Mouse (Mus musculus) midbrain, postnatal 0 days (tissue): ENCODE measurements around the gene Brms1. TPM values are rescaled to one million over a fixed set of nuclear protein-coding genes. Genes with fewer than 3 reads are reported as not detected.

Experiments
- ATAC-seq: fragments of 200-750 bp; cut with Nextera tagmentation; 2 replicates; pipeline ENCODE4 v1.8.0; 2017; ENCODE audit warnings: moderate number of reproducible peaks, mild to moderate bottlenecking, moderate TSS enrichment, moderate library complexity; ENCODE audit not compliant: low FRiP score
- DNase-seq: peaks from one replicate; pipeline ENCODE4 v3.0.0-alpha.2; 2015; ENCODE audit warnings: low spot score
- H3K27ac ChIP-seq: fragments of 300-500 bp; sonication (generic); 2 replicates; pipeline ENCODE4 v1.5.1; 2014; ENCODE audit warnings: low read depth, mild to moderate bottlenecking, low read length, mixed read lengths
- H3K27me3 ChIP-seq: fragments of 300-500 bp; sonication (generic); 2 replicates; pipeline ENCODE4 v1.6.1; 2014; ENCODE audit warnings: low read length, control low read depth, mixed read lengths; ENCODE audit not compliant: insufficient read depth
- H3K36me3 ChIP-seq: fragments of 300-500 bp; sonication (generic); 2 replicates; pipeline ENCODE4 v1.6.1; 2014; ENCODE audit warnings: low read length, control low read depth, mixed read lengths; ENCODE audit not compliant: insufficient read depth
- H3K4me1 ChIP-seq: fragments of 300-500 bp; sonication (generic); 2 replicates; pipeline ENCODE4 v1.6.1; 2014; ENCODE audit warnings: mild to moderate bottlenecking, control low read depth, antibody characterized with exemption, low read length, mixed read lengths; ENCODE audit not compliant: insufficient read depth
- H3K4me2 ChIP-seq: fragments of 300-500 bp; sonication (generic); 2 replicates; pipeline ENCODE4 v1.6.1; 2014; ENCODE audit warnings: low read depth, mild to moderate bottlenecking, low read length, mixed read lengths; ENCODE audit not compliant: poor library complexity, severe bottlenecking
- H3K4me3 ChIP-seq: fragments of 300-500 bp; sonication (generic); 2 replicates; pipeline ENCODE4 v1.5.1; 2014; ENCODE audit warnings: low read depth, mild to moderate bottlenecking, low read length, moderate library complexity
- H3K9ac ChIP-seq: fragments of 300-500 bp; sonication (generic); replicated peaks from 2 replicates; pipeline ENCODE4 v1.6.1; 2014; ENCODE audit warnings: mild to moderate bottlenecking, low read length, moderate library complexity, mixed read lengths; ENCODE audit not compliant: poor library complexity, severe bottlenecking
- H3K9me3 ChIP-seq: fragments of 300-500 bp; sonication (generic); 2 replicates; pipeline ENCODE4 v1.6.1; 2016; ENCODE audit warnings: low read length, control low read depth
- CTCF ChIP-seq: IDR thresholded peaks from 2 replicates; pipeline ENCODE4 v1.5.1; 2016; ENCODE audit warnings: antibody characterized with exemption, mild to moderate bottlenecking
- WGBS: fragments of 180-500 bp; shearing (Covaris S2); extraction: QIAGEN DNeasy Blood & Tissue Kit; methylation state at CpG from one replicate; pipeline ENCODE4 v1.1.7; 2014; 5-methylcytosine and 5-hydroxymethylcytosine counted together
- polyA plus RNA-seq: library from polyadenylated mRNA; unstranded; fragments of >200 nt; fragmentation: Nextera tagmentation; extraction: Ambion mirVana; gene quantifications from 2 replicates; pipeline ENCODE4 v1.2.1, GENCODE M21; 2015
- total RNA-seq: library from RNA; depleted of rRNA; stranded (reverse); fragments of >200 nt; gene quantifications from 2 replicates; pipeline ENCODE4 v1.2.3, GENCODE M21; 2014

The Brms1 gene
- total and polyA plus RNA-seq, 2 experiments from 2014 or later = 15.3 TPM; not detected in 1

DNA sequence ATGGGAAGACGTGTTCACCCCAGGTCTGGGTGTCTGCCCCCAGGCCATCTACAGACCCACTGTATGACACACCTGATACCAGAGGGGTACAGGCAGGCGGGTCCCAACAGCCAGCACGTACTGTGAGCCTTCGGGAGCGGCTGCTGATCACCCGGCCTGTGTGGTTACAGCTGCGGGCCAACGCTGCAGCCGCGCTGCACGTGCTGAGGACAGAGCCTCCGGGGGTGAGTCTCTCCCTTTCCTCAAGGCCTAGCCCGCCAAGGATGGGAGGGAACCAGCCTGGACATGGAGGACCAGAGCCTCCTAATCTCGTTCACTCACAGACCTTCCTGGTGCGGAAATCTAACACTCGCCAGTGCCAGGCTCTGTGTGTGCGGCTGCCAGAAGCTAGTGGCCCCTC lies 9.9 kb downstream of the Brms1 start:
- no peak for TF ChIP-seq CTCF
- H3K4me3 ChIP-seq = no peak overlapping the region
- no peak overlapping the region for H3K27ac ChIP-seq
- H3K4me2 ChIP-seq = peak overlapping the region; percentile 10; the same call in 1 of the 2 replicates
- peaks cover 30% of the 10 kb centered on the region for H3K36me3 ChIP-seq
- ATAC-seq (no peak), DNase-seq (no peak)
- no peak overlapping the region for H3K9ac ChIP-seq
- H3K27me3 ChIP-seq = peaks cover 23% of the 10 kb centered on the region; the same call in 1 of the 2 replicates
- H3K4me1 ChIP-seq = peaks cover 3% of the 10 kb centered on the region
- 14% methylated on average over 17 of the region's 17 CpGs for WGBS
- no peaks in the 10 kb centered on the region for H3K9me3 ChIP-seq

GRCm38 (mm10) chr19:5051515-5051914 lies 10.4 kb downstream of the Brms1 start:
- no peak overlapping the region for H3K9ac ChIP-seq
- H3K9me3 ChIP-seq = no peaks in the 10 kb centered on the region
- TF ChIP-seq CTCF = no peak
- no peak for ATAC-seq
- WGBS = 44% methylated on average over 3 of the region's 3 CpGs
- H3K27ac ChIP-seq = no peak overlapping the region
- peaks cover 23% of the 10 kb centered on the region; the same call in 1 of the 2 replicates for H3K27me3 ChIP-seq
- H3K4me3 ChIP-seq = no peak overlapping the region
- H3K4me2 ChIP-seq = no peak overlapping the region
- H3K36me3 ChIP-seq = peaks cover 26% of the 10 kb centered on the region
- no peak for DNase-seq
- peaks cover 3% of the 10 kb centered on the region for H3K4me1 ChIP-seq

DNA sequence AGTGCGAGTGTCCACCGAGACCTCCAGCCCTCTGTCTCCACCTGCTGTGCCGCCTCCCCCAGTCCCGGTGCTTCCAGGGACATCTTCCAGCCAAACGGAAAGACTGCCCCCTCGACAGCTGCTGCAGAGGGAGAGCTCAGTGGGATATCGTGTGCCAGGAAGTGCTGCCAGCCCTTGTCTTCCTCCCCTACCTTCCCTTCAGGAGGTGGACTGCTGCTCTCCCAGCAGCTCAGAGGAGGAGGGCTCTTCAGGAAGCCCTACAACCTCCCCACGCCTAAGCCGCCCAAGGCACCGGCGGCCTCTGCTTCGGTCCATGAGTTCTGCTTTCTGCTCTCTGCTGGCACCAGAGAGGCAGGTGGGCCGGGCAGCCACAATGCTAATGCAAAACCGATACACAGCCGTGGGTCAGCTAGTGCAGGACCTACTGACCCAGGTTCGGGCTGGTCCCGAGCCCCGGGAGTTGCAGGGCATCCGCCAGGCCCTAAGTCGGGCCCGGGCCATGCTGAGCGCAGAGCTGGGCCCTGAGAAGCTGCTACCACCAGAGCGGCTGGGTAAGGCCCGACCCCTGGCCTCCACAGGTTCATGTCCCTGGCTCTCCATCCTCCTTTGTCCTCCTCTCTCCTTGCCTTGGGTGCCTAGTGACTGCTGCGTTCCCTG lies 11.1 kb downstream of the Brms1 start:
- no peak overlapping the region for H3K27ac ChIP-seq
- 32% methylated on average over 25 of the region's 25 CpGs for WGBS
- H3K36me3 ChIP-seq = peaks cover 20% of the 10 kb centered on the region
- no peak overlapping the region for H3K4me2 ChIP-seq
- no peak overlapping the region for H3K4me3 ChIP-seq
- no peak for ATAC-seq
- peaks cover 3% of the 10 kb centered on the region for H3K4me1 ChIP-seq
- H3K9me3 ChIP-seq = no peaks in the 10 kb centered on the region
- peaks cover 23% of the 10 kb centered on the region; the same call in 1 of the 2 replicates for H3K27me3 ChIP-seq
- no peak for TF ChIP-seq CTCF
- H3K9ac ChIP-seq = no peak overlapping the region
- DNase-seq = no peak

DNA sequence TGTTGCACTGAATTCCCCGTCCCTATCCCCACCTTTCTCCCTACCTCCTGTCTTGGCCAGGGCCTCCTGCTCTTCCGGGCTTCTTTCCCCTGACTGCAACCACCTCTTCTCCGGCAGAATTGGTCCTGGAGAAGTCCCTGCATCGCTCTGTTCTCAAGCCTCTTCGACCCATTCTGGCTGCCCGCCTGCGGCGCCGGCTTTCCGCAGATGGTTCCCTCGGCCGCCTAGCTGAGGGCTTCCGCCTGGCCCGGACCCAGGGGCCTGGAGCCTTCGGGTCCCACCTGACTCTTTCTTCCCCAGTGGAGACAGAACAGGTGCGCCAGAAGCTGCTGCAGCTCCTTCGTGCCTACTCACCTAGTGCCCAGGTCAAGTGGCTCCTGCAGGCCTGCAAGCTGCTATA lies 11.7 kb downstream of the Brms1 start:
- H3K9me3 ChIP-seq = no peaks in the 10 kb centered on the region
- ATAC-seq = no peak
- no peak overlapping the region for H3K4me3 ChIP-seq
- H3K9ac ChIP-seq = no peak overlapping the region
- H3K27ac ChIP-seq = no peak overlapping the region
- no peak for TF ChIP-seq CTCF
- H3K4me1 ChIP-seq = peaks cover 3% of the 10 kb centered on the region
- peaks cover 23% of the 10 kb centered on the region; the same call in 1 of the 2 replicates for H3K27me3 ChIP-seq
- H3K36me3 ChIP-seq = peaks cover 15% of the 10 kb centered on the region
- DNase-seq = no peak
- WGBS = 57% methylated on average over 17 of the region's 17 CpGs
- no peak overlapping the region for H3K4me2 ChIP-seq

DNA sequence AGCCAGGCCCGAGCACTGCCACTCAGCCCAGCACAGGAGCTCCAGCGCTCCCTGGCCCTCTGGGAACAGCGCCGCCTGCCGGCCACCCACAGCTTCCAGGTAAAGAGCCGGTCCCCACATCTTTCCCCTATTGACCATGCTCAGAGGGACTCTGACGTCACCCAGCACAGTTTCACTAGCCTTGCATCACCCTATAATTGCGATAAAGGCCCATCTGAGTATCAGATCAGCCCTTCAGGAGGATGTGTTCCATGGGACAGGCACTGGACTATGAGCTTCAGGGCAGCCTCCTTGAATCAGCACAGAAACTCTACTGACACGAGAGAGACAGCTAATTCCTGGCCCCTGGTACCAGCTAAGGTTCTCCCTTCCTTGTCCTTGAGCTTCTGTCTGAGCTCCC lies 12.8 kb downstream of the Brms1 start:
- Histone ChIP-seq H3K4me1 (peaks cover 3% of the 10 kb centered on the region), H3K9me3 (no peaks in the 10 kb centered on the region), H3K9ac (no peak overlapping the region), H3K4me2 (no peak overlapping the region), H3K36me3 (peaks cover 9% of the 10 kb centered on the region), H3K4me3 (no peak overlapping the region), H3K27me3 (peaks cover 23% of the 10 kb centered on the region; the same call in 1 of the 2 replicates), H3K27ac (no peak overlapping the region)
- peak; percentile 70 for TF ChIP-seq CTCF
- ATAC-seq = no peak
- 18% methylated on average over 9 of the region's 9 CpGs for WGBS
- no peak for DNase-seq

DNA sequence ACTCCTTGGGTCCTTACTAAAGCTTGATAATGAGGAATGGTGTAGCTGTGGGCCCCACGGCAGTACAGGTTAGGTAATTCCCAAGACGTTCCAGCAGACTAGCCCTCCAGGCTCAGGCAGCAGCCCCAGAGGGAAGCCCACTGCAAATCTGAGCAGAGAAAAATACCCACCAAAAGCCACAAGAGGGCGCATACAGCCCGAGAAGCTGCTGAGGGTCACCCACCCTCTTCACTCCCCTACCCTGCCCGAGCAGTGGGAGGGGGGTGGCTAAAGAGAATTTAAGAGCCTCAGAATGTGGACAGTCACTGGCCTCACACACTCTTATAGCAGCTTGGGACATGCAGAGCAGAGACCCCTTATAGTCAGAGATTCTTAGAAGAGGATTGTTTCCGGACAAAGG lies 15.1 kb downstream of the Brms1 start:
- Histone ChIP-seq H3K4me1 (no peaks in the 10 kb centered on the region), H3K36me3 (no peaks in the 10 kb centered on the region), H3K27ac (no peak overlapping the region), H3K9ac (no peak overlapping the region), H3K4me3 (no peak overlapping the region), H3K27me3 (peaks cover 20% of the 10 kb centered on the region; the same call in 1 of the 2 replicates), H3K9me3 (no peaks in the 10 kb centered on the region), H3K4me2 (no peak overlapping the region)
- peak; percentile 50; the same call in 1 of the 2 replicates for ATAC-seq
- peak; percentile 82 for TF ChIP-seq CTCF
- DNase-seq = peak; percentile 60
- 11% methylated on average over 6 of the region's 6 CpGs for WGBS
